Mouse (Mus musculus): ENCODE data around the gene 1700014D04Rik. TPM values are rescaled to one million over a fixed set of nuclear protein-coding genes. Genes with fewer than 3 reads are reported as not detected.
A peak's percentile ranks its signal among the peaks of the same experiment; 100 is the strongest.
"Not testable (repeated sequence)": the region's sequence is repeated elsewhere in the genome, so short reads cannot be mapped to it uniquely, and the experiment has no call there.

1700014D04Rik gene
- total RNA-seq, 2 experiments from 2014 or later = 1.6 to 2.7 TPM

- DNase-seq (ENCODE audit: low spot score in 2 of 2) = no peak
These were observed 8.1 kb downstream of the 1700014D04Rik start for GRCm38 (mm10) chr13:59738455-59738854.

- no peak for DNase-seq (ENCODE audit: low spot score in 2 of 2)
These were observed 11.4 kb downstream of the 1700014D04Rik start for GRCm38 (mm10) chr13:59735190-59735589.

- not testable (repeated sequence) for DNase-seq (ENCODE audit: low spot score in 2 of 2)
These were observed 12.2 kb downstream of the 1700014D04Rik start for GRCm38 (mm10) chr13:59734347-59734746.

- DNase-seq (ENCODE audit: low spot score in 2 of 2) = no peak
These were observed 12.6 kb downstream of the 1700014D04Rik start for GRCm38 (mm10) chr13:59733936-59734335.

- no peak for DNase-seq (ENCODE audit: low spot score in 2 of 2)
These were observed 14.9 kb downstream of the 1700014D04Rik start, which contains the start of gene Spata31d1d for GRCm38 (mm10) chr13:59731652-59732051. Spata31d1d (minus strand) TSS chr13:59731752.

GRCm38 (mm10) chr13:59728378-59729093 lies 18.0 kb downstream of the 1700014D04Rik start:
- peak; percentile 84 to 87 for DNase-seq (ENCODE audit: low spot score in 2 of 2)

- DNase-seq (ENCODE audit: low spot score in 2 of 2) = no peak
These were observed 20.2 kb downstream of the 1700014D04Rik start for GRCm38 (mm10) chr13:59726139-59726867.

- not testable (repeated sequence) for DNase-seq (ENCODE audit: low spot score in 2 of 2)
These were observed 24.5 kb downstream of the 1700014D04Rik start for GRCm38 (mm10) chr13:59722089-59722488.

- no peak for DNase-seq (ENCODE audit: low spot score in 2 of 2)
These were observed 27.1 kb downstream of the 1700014D04Rik start for GRCm38 (mm10) chr13:59719475-59719874.

GRCm38 (mm10) chr13:59718857-59719440 lies 27.6 kb downstream of the 1700014D04Rik start:
- DNase-seq (ENCODE audit: low spot score in 2 of 2) = not testable (repeated sequence)

- DNase-seq (ENCODE audit: low spot score in 2 of 2) = no peak
These were observed 32.8 kb downstream of the 1700014D04Rik start for GRCm38 (mm10) chr13:59713710-59714109.

GRCm38 (mm10) chr13:59711984-59712383 lies 34.6 kb downstream of the 1700014D04Rik start, which contains the start of gene Spata31d1b:
Spata31d1b (plus strand) TSS chr13:59712284.
- DNase-seq (ENCODE audit: low spot score in 2 of 2) = not testable (repeated sequence)

GRCm38 (mm10) chr13:59710230-59710629 lies 36.3 kb downstream of the 1700014D04Rik start, which contains the start of gene Spata31d1a:
Spata31d1a (minus strand) TSS chr13:59710330.
- no peak for DNase-seq (ENCODE audit: low spot score in 2 of 2)

- DNase-seq (ENCODE audit: low spot score in 2 of 2) = peak; percentile 28 to 49
These were observed 42.0 kb downstream of the 1700014D04Rik start for GRCm38 (mm10) chr13:59704562-59704961.

- peak; percentile 39 to 70 for DNase-seq (ENCODE audit: low spot score in 2 of 2)
These were observed 43.0 kb downstream of the 1700014D04Rik start for GRCm38 (mm10) chr13:59703514-59703913.

- not testable (repeated sequence) for DNase-seq (ENCODE audit: low spot score in 2 of 2)
These were observed 46.4 kb downstream of the 1700014D04Rik start for GRCm38 (mm10) chr13:59700137-59700536.

GRCm38 (mm10) chr13:59699131-59699530 lies 47.4 kb downstream of the 1700014D04Rik start:
- peak in 1 of 2 experiments; percentile 36 for DNase-seq (ENCODE audit: low spot score in 2 of 2)

- DNase-seq (ENCODE audit: low spot score in 2 of 2) = no peak
These were observed 50.8 kb downstream of the 1700014D04Rik start for GRCm38 (mm10) chr13:59695781-59696180.

GRCm38 (mm10) chr13:59694008-59694407 lies 52.5 kb downstream of the 1700014D04Rik start, which contains the start of gene 4921517D22Rik:
4921517D22Rik (minus strand) TSS chr13:59694108.
- no peak for DNase-seq (ENCODE audit: low spot score in 2 of 2)

- DNase-seq (ENCODE audit: low spot score in 2 of 2) = no peak
These were observed 55.1 kb downstream of the 1700014D04Rik start for GRCm38 (mm10) chr13:59691478-59691877.
